Mouse (Mus musculus): ENCODE results near the gene Gpatch1. TPM values are rescaled to one million over a fixed set of nuclear protein-coding genes. Genes with fewer than 3 reads are reported as not detected.
A peak's percentile ranks its signal among the peaks of the same experiment; 100 is the strongest.
"Not testable (repeated sequence)": the region's sequence is repeated elsewhere in the genome, so short reads cannot be mapped to it uniquely, and the experiment has no call there.

The Gpatch1 gene
- polyA plus RNA-seq, 1 experiment from 2014 or later: 20.8 TPM

GRCm38 (mm10) chr7:35266666-35267065 lies 51.6 kb downstream of the Gpatch1 start:
- H3K27ac ChIP-seq (ENCODE audit: low read length): no peak overlapping the region
- no peaks in the 10 kb centered on the region for H3K36me3 ChIP-seq (ENCODE audit: control insufficient read depth, insufficient read depth, low read length)
- H3K9ac ChIP-seq (ENCODE audit: low read depth, low read length): no peak overlapping the region
- H3K4me2 ChIP-seq (ENCODE audit: low read length): no peak overlapping the region
- no peaks in the 10 kb centered on the region for H3K9me3 ChIP-seq (replicated peaks; ENCODE audit: control insufficient read depth, low read length, poor library complexity, severe bottlenecking)
- 82% methylated on average over 4 of the region's 4 CpGs for WGBS
- no peak for ATAC-seq
- H3K27me3 ChIP-seq (ENCODE audit: control insufficient read depth, insufficient read depth, low read depth, low read length): no peaks in the 10 kb centered on the region
- no peak overlapping the region for H3K4me3 ChIP-seq (ENCODE audit: low read depth, low read length)
- H3K4me1 ChIP-seq (ENCODE audit: control insufficient read depth, insufficient read depth, low read length): peaks cover 7% of the 10 kb centered on the region

GRCm38 (mm10) chr7:35264746-35265145 lies 53.5 kb downstream of the Gpatch1 start:
- Histone ChIP-seq H3K27me3 (ENCODE audit: control insufficient read depth, insufficient read depth, low read depth, low read length) (no peaks in the 10 kb centered on the region), H3K36me3 (ENCODE audit: control insufficient read depth, insufficient read depth, low read length) (no peaks in the 10 kb centered on the region), H3K9ac (ENCODE audit: low read depth, low read length) (no peak overlapping the region), H3K27ac (ENCODE audit: low read length) (no peak overlapping the region), H3K4me3 (ENCODE audit: low read depth, low read length) (no peak overlapping the region), H3K4me2 (ENCODE audit: low read length) (no peak overlapping the region), H3K9me3 (replicated peaks; ENCODE audit: control insufficient read depth, low read length, poor library complexity, severe bottlenecking) (no peaks in the 10 kb centered on the region), H3K4me1 (ENCODE audit: control insufficient read depth, insufficient read depth, low read length) (peaks cover 7% of the 10 kb centered on the region)
- no peak for ATAC-seq
- 4% methylated on average over 7 of the region's 7 CpGs for WGBS

GRCm38 (mm10) chr7:35263595-35264489 lies 54.4 kb downstream of the Gpatch1 start:
- no peak overlapping the region for H3K27ac ChIP-seq (ENCODE audit: low read length)
- H3K36me3 ChIP-seq (ENCODE audit: control insufficient read depth, insufficient read depth, low read length): no peaks in the 10 kb centered on the region
- H3K27me3 ChIP-seq (ENCODE audit: control insufficient read depth, insufficient read depth, low read depth, low read length): no peaks in the 10 kb centered on the region
- H3K4me2 ChIP-seq (ENCODE audit: low read length): no peak overlapping the region
- no peaks in the 10 kb centered on the region for H3K4me1 ChIP-seq (ENCODE audit: control insufficient read depth, insufficient read depth, low read length)
- H3K9me3 ChIP-seq (replicated peaks; ENCODE audit: control insufficient read depth, low read length, poor library complexity, severe bottlenecking): no peaks in the 10 kb centered on the region; the same call in 1 of the 2 replicates
- ATAC-seq: no peak
- WGBS: 85% methylated on average over 15 of the region's 15 CpGs
- no peak overlapping the region for H3K9ac ChIP-seq (ENCODE audit: low read depth, low read length)
- H3K4me3 ChIP-seq (ENCODE audit: low read depth, low read length): no peak overlapping the region

- Histone ChIP-seq H3K4me1 (ENCODE audit: control insufficient read depth, insufficient read depth, low read length) (no peaks in the 10 kb centered on the region), H3K27me3 (ENCODE audit: control insufficient read depth, insufficient read depth, low read depth, low read length) (no peaks in the 10 kb centered on the region), H3K9me3 (replicated peaks; ENCODE audit: control insufficient read depth, low read length, poor library complexity, severe bottlenecking) (no peaks in the 10 kb centered on the region; the same call in 1 of the 2 replicates), H3K36me3 (ENCODE audit: control insufficient read depth, insufficient read depth, low read length) (no peaks in the 10 kb centered on the region), H3K27ac (ENCODE audit: low read length) (no peak overlapping the region), H3K4me3 (ENCODE audit: low read depth, low read length) (no peak overlapping the region), H3K4me2 (ENCODE audit: low read length) (no peak overlapping the region), H3K9ac (ENCODE audit: low read depth, low read length) (no peak overlapping the region)
- no peak for ATAC-seq
- 86% methylated on average over 8 of the region's 8 CpGs for WGBS
These were observed 58.9 kb downstream of the Gpatch1 start for GRCm38 (mm10) chr7:35259384-35259783.

- ATAC-seq: no peak
- Histone ChIP-seq H3K9ac (ENCODE audit: low read depth, low read length) (no peak overlapping the region), H3K27ac (ENCODE audit: low read length) (no peak overlapping the region), H3K4me2 (ENCODE audit: low read length) (no peak overlapping the region), H3K4me1 (ENCODE audit: control insufficient read depth, insufficient read depth, low read length) (no peaks in the 10 kb centered on the region), H3K36me3 (ENCODE audit: control insufficient read depth, insufficient read depth, low read length) (no peaks in the 10 kb centered on the region), H3K4me3 (ENCODE audit: low read depth, low read length) (no peak overlapping the region), H3K9me3 (replicated peaks; ENCODE audit: control insufficient read depth, low read length, poor library complexity, severe bottlenecking) (no peaks in the 10 kb centered on the region; the same call in 1 of the 2 replicates), H3K27me3 (ENCODE audit: control insufficient read depth, insufficient read depth, low read depth, low read length) (no peaks in the 10 kb centered on the region)
- 54% methylated on average over 7 of the region's 7 CpGs for WGBS
These were observed 59.9 kb downstream of the Gpatch1 start for GRCm38 (mm10) chr7:35258294-35258693.

GRCm38 (mm10) chr7:35252041-35252558 lies 66.1 kb downstream of the Gpatch1 start:
- Histone ChIP-seq H3K36me3 (ENCODE audit: control insufficient read depth, insufficient read depth, low read length) (no peaks in the 10 kb centered on the region), H3K9ac (ENCODE audit: low read depth, low read length) (peak overlapping the region; percentile 53; the same call in 1 of the 2 replicates), H3K4me2 (ENCODE audit: low read length) (peak overlapping the region; percentile 53), H3K4me3 (ENCODE audit: low read depth, low read length) (peak overlapping the region; percentile 29), H3K27ac (ENCODE audit: low read length) (peak overlapping the region; percentile 59), H3K4me1 (ENCODE audit: control insufficient read depth, insufficient read depth, low read length) (no peaks in the 10 kb centered on the region; the same call in 1 of the 2 replicates), H3K9me3 (replicated peaks; ENCODE audit: control insufficient read depth, low read length, poor library complexity, severe bottlenecking) (no peaks in the 10 kb centered on the region), H3K27me3 (ENCODE audit: control insufficient read depth, insufficient read depth, low read depth, low read length) (no peaks in the 10 kb centered on the region)
- 4% methylated on average over 12 of the region's 13 CpGs for WGBS
- ATAC-seq: peak; percentile 83

- H3K4me1 ChIP-seq (ENCODE audit: control insufficient read depth, insufficient read depth, low read length); H3K27me3 ChIP-seq (ENCODE audit: control insufficient read depth, insufficient read depth, low read depth, low read length); H3K27ac ChIP-seq (ENCODE audit: low read length); H3K9me3 ChIP-seq (replicated peaks; ENCODE audit: control insufficient read depth, low read length, poor library complexity, severe bottlenecking); ATAC-seq; H3K4me3 ChIP-seq (ENCODE audit: low read depth, low read length); H3K36me3 ChIP-seq (ENCODE audit: control insufficient read depth, insufficient read depth, low read length); H3K4me2 ChIP-seq (ENCODE audit: low read length); H3K9ac ChIP-seq (ENCODE audit: low read depth, low read length): not testable (repeated sequence)
- WGBS: 68% methylated on average over 2 of the region's 3 CpGs
These were observed 80.3 kb downstream of the Gpatch1 start for GRCm38 (mm10) chr7:35237935-35238334.

GRCm38 (mm10) chr7:35235308-35235707 lies 82.9 kb downstream of the Gpatch1 start:
- H3K4me2 ChIP-seq (ENCODE audit: low read length): peak overlapping the region; percentile 47
- no peaks in the 10 kb centered on the region for H3K27me3 ChIP-seq (ENCODE audit: control insufficient read depth, insufficient read depth, low read depth, low read length)
- 13% methylated on average over 9 of the region's 9 CpGs for WGBS
- peak overlapping the region; percentile 23; the same call in 1 of the 2 replicates for H3K9ac ChIP-seq (ENCODE audit: low read depth, low read length)
- H3K4me3 ChIP-seq (ENCODE audit: low read depth, low read length): peak overlapping the region; percentile 59
- peaks cover 9% of the 10 kb centered on the region for H3K4me1 ChIP-seq (ENCODE audit: control insufficient read depth, insufficient read depth, low read length)
- no peaks in the 10 kb centered on the region for H3K9me3 ChIP-seq (replicated peaks; ENCODE audit: control insufficient read depth, low read length, poor library complexity, severe bottlenecking)
- peak; percentile 85 for ATAC-seq
- H3K27ac ChIP-seq (ENCODE audit: low read length): peak overlapping the region; percentile 85
- H3K36me3 ChIP-seq (ENCODE audit: control insufficient read depth, insufficient read depth, low read length): no peaks in the 10 kb centered on the region

Measured in midbrain, embryonic 16.5 days (tissue).